Mouse (Mus musculus) limb, embryonic 11.5 days (tissue): ENCODE data around the gene Mdk. TPM values are rescaled to one million over a fixed set of nuclear protein-coding genes. Genes with fewer than 3 reads are reported as not detected.

Experiments
- ATAC-seq: fragments of 200-750 bp; cut with Nextera tagmentation; 2 replicates; pipeline ENCODE4 v1.8.0; 2017; ENCODE audit warnings: low read depth; ENCODE audit not compliant: insufficient number of reproducible peaks, low FRiP score, low TSS enrichment
- DNase-seq: peaks from one replicate; pipeline ENCODE4 v3.0.0-alpha.2; 2015; ENCODE audit warnings: low spot score
- H3K27ac ChIP-seq: fragments of 300-500 bp; sonication (generic); replicated peaks from 2 replicates; pipeline ENCODE4 v1.5.1; 2014; ENCODE audit warnings: low read depth, mild to moderate bottlenecking, low read length
- H3K27me3 ChIP-seq: fragments of 300-500 bp; sonication (generic); 2 replicates; pipeline ENCODE4 v1.6.1; 2014; ENCODE audit warnings: mild to moderate bottlenecking, low read length, mixed read lengths; ENCODE audit not compliant: control insufficient read depth, insufficient read depth
- H3K36me3 ChIP-seq: fragments of 300-500 bp; sonication (generic); 2 replicates; pipeline ENCODE4 v1.6.1; 2014; ENCODE audit warnings: mild to moderate bottlenecking, low read length, moderate library complexity, mixed read lengths; ENCODE audit not compliant: control insufficient read depth, insufficient read depth
- H3K4me1 ChIP-seq: fragments of 300-500 bp; sonication (generic); 2 replicates; pipeline ENCODE4 v1.6.1; 2014; ENCODE audit warnings: low read length, mixed read lengths; ENCODE audit not compliant: control insufficient read depth, insufficient read depth
- H3K4me2 ChIP-seq: fragments of 300-500 bp; sonication (generic); 2 replicates; pipeline ENCODE4 v1.6.1; 2014; ENCODE audit warnings: low read depth, mild to moderate bottlenecking, moderate library complexity; ENCODE audit not compliant: severe bottlenecking
- H3K4me3 ChIP-seq: fragments of 300-500 bp; sonication (generic); 2 replicates; pipeline ENCODE4 v1.5.1; 2014; ENCODE audit warnings: low read depth, low read length
- H3K9ac ChIP-seq: fragments of 300-500 bp; sonication (generic); 2 replicates; pipeline ENCODE4 v1.6.1; 2014; ENCODE audit warnings: mild to moderate bottlenecking, low read length
- H3K9me3 ChIP-seq: fragments of 300-500 bp; sonication (generic); 2 replicates; pipeline ENCODE4 v1.6.1; 2016; ENCODE audit warnings: low read length; ENCODE audit not compliant: control insufficient read depth
- WGBS: fragments of 180-500 bp; shearing (Covaris S2); extraction: QIAGEN DNeasy Blood & Tissue Kit; methylation state at CpG from one replicate; pipeline ENCODE4 v1.1.7; 2014; 5-methylcytosine and 5-hydroxymethylcytosine counted together
- polyA plus RNA-seq: library from polyadenylated mRNA; unstranded; fragments of >200 nt; fragmentation: Nextera tagmentation; extraction: Ambion mirVana; gene quantifications from 2 replicates; pipeline ENCODE4 v1.2.1, GENCODE M21; 2014

Gene Mdk
- polyA plus RNA-seq, 1 experiment from 2014 or later: 2,452 TPM

DNA sequence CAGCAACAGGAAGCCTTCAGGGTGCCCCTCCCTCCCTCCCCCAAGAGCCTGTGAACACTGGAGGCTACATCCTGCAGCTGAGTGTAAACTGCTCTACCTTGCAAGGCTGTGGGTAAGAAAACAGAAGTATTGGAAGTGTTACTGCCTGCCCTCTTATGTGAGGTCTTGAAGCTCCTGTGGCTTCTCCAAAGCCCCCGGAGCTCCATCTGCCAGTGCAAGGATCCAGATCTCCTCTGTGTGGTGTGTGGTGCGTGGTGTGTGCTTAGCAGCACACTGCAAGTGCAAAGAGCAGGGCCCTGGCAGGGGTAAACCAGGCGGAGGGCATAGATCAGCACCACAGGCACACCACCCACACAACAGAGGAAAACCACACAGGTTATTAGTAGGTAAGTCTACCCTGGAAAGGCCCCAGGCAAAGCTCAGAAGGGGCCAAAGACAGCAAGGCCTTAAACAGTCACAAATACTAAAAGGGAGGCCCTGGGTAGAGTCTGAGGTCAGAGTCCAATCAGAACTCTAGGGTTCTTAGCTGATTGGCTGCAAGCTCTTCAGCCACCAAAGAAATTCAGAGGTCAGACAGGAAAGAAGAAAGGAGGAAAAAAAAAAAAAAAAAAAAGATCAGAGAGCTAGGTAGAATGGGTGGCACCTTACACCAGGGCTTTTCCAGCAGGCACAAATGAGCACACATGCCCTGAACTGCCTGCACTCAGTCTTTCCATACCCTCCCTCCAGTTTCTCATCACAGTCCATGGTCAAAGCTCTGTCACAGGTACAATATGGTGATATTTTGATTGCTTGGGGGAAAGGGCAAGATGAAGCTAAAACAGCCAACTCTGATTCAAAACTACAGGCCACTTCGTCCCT, 30.0 kb upstream of the Mdk start:
- Histone ChIP-seq H3K4me3 (peak overlapping the region; percentile 89), H3K9me3 (no peaks in the 10 kb centered on the region), H3K4me1 (peaks cover 21% of the 10 kb centered on the region), H3K36me3 (no peaks in the 10 kb centered on the region), H3K27ac (no peak overlapping the region), H3K9ac (peak overlapping the region; percentile 39; the same call in 1 of the 2 replicates), H3K27me3 (no peaks in the 10 kb centered on the region), H3K4me2 (peak overlapping the region; percentile 90)
- ATAC-seq: no peak
- DNase-seq: no peak
- 55% methylated on average over 4 of the region's 4 CpGs for WGBS

DNA sequence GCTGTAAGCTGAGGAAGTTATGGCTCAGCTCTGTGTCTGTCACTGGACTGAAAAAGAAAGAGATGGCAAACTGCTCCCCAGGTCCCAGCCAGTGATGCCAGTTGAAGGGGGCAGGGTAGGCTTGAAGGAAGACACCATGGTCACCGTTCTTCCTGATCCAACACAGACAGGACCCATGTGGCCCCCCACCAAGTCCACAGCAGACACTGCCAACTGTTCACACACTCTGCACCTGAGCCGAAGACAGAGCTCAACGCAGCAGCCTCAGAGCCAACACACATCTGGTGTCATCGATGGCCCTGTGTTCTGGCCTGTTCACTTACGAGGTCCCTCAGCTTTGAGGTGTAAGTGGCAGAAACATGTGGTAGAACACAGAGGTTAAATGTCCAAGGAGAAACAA, 28.4 kb upstream of the Mdk start:
- Histone ChIP-seq H3K4me1 (peaks cover 17% of the 10 kb centered on the region), H3K9me3 (no peaks in the 10 kb centered on the region), H3K4me3 (no peak overlapping the region), H3K27me3 (no peaks in the 10 kb centered on the region), H3K36me3 (no peaks in the 10 kb centered on the region), H3K4me2 (no peak overlapping the region), H3K27ac (no peak overlapping the region), H3K9ac (no peak overlapping the region)
- WGBS: 92% methylated on average over 5 of the region's 5 CpGs
- ATAC-seq (no peak), DNase-seq (no peak)

DNA sequence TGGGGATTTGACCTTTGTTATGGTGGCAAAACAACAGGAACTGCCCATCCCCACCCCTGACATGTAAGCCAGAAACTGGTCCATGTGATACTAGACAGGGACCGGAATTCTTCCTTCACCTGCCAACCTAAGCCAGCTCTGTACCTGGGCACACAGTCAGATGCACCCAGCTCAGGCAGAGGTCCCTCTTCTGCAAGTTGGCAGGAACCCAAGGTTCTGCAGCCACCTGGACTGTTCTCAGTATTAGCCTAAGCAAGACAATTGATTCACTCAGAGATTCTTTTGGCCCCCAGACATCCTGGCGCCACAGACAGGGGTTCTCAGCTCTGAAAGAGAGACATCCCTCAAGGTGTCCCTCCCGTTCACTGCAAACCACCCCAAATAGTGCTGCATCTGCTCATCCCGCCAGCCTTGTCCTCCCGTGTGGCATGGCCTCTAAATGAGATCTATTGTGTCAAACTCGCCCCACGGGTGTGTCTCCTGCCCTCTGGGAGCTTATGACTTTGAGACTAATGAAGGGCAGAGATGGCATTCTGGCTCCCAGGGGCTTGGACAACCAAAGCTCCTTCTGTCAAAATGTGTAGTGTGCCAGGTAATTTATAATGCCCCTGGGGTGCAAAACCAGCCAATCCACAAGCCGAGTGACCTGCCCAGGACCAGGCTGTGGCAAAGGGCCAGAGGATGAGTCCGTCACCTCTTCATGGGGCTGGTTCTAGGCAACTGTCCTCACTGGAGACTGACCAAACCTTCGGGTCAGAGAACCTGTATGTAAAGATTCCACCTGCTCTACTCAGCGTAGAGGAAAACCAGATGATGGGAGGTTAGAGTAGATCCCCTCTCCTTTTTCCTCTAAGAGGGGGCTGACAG, 27.7 kb upstream of the Mdk start:
- Histone ChIP-seq H3K4me1 (peaks cover 14% of the 10 kb centered on the region), H3K9ac (no peak overlapping the region)

DNA sequence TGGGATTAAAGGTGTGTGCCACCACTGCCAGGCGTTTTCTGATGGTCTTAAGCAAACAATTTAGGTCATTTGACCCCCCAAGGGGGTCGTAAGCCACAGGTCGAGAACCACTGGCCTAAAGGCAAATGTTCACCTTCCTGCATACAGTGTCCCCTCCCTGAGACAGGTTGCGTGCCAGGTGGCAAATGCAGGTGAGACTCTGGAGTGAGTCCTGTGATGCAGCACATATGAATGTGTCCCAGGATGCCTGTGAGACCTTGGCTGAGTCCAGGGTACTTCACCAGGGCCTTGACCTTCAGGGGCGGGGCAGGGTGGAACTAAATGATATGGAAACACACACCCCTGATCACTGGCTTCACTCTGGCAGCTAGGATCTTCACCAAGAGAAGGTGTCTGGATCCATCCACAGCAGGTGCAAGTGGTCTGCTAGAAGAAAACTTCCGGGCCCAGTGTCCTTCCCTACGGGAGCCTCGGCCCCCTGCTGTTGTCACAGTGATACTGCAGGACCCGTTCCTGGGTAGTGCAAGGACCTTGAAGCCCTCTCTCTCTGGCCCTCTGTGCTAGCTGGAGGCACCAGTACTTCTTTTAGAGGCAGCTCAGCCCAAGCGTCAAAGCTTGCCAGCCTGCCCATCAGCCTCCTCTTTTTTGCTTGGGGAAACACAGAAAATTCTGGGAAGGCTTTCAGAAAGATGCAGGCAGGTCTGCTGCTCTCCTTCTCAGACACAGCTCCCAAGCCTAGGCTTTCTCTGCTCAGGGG, 26.8 kb upstream of the Mdk start:
- DNase-seq (peak; percentile 60), ATAC-seq (no peak)
- Histone ChIP-seq H3K4me1 (peaks cover 14% of the 10 kb centered on the region), H3K9ac (no peak overlapping the region), H3K4me3 (no peak overlapping the region), H3K27ac (no peak overlapping the region), H3K9me3 (no peaks in the 10 kb centered on the region), H3K4me2 (no peak overlapping the region), H3K27me3 (no peaks in the 10 kb centered on the region), H3K36me3 (no peaks in the 10 kb centered on the region)
- WGBS: 45% methylated on average over 10 of the region's 10 CpGs

More for the DNA sequence above, 27.7 kb upstream of the Mdk start:
- ATAC-seq: no peak
- Histone ChIP-seq H3K9me3 (no peaks in the 10 kb centered on the region), H3K36me3 (no peaks in the 10 kb centered on the region), H3K27ac (no peak overlapping the region), H3K4me3 (no peak overlapping the region), H3K27me3 (no peaks in the 10 kb centered on the region), H3K4me2 (no peak overlapping the region)
- no peak for DNase-seq
- WGBS: 83% methylated on average over 11 of the region's 11 CpGs

DNA sequence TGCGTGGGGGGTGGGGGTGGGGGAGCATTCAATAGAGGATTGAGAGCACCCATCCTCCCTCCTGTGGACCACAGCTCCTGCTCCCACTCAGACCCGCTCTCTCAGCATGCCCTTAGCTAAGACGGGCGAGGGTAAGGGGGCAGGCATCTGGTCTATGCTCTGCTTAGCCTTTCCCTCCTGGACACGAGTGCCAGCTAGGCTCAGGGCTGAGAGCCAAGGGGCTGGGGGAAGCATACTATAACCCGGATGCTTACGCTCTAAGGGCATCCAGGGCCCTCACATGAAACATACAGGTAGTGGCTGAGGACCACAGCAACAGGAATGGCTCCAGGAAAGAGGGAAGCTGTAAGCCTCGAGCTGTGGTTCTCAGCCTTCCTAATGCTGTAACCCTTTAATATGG, 26.0 kb upstream of the Mdk start:
- no peak overlapping the region for H3K9ac ChIP-seq
- H3K4me1 ChIP-seq: peaks cover 12% of the 10 kb centered on the region
- H3K4me3 ChIP-seq: no peak overlapping the region
- H3K4me2 ChIP-seq: no peak overlapping the region
- ATAC-seq (no peak), DNase-seq (no peak)
- H3K36me3 ChIP-seq: no peaks in the 10 kb centered on the region
- H3K27ac ChIP-seq: no peak overlapping the region
- 86% methylated on average over 8 of the region's 8 CpGs for WGBS
- no peaks in the 10 kb centered on the region for H3K27me3 ChIP-seq
- no peaks in the 10 kb centered on the region for H3K9me3 ChIP-seq

DNA sequence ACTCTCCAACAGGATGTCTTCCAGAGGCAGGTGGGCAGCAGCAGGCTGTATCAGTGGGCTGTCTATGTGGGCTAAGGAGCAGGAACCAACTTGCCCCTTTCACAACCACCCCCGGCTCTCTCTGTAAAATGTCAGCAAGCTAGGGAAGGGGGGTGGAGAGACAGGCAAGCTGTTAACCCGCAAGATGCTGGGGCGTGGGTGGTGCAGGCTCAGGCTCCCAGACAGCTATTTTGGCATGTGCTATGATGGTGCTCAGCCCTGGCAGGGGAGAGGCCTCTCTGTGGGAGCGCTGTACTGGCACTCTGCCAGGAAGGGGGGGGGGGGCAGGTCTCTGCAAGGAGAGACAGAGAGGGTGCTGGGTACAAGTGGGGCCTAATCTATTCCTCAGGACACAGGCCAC, 25.0 kb upstream of the Mdk start:
- no peaks in the 10 kb centered on the region for H3K36me3 ChIP-seq
- DNase-seq (no peak), ATAC-seq (no peak)
- no peak overlapping the region for H3K4me2 ChIP-seq
- H3K4me1 ChIP-seq: peaks cover 5% of the 10 kb centered on the region
- no peaks in the 10 kb centered on the region for H3K27me3 ChIP-seq
- no peak overlapping the region for H3K27ac ChIP-seq
- H3K4me3 ChIP-seq: no peak overlapping the region
- no peak overlapping the region for H3K9ac ChIP-seq
- H3K9me3 ChIP-seq: no peaks in the 10 kb centered on the region
- 57% methylated on average over 4 of the region's 4 CpGs for WGBS

DNA sequence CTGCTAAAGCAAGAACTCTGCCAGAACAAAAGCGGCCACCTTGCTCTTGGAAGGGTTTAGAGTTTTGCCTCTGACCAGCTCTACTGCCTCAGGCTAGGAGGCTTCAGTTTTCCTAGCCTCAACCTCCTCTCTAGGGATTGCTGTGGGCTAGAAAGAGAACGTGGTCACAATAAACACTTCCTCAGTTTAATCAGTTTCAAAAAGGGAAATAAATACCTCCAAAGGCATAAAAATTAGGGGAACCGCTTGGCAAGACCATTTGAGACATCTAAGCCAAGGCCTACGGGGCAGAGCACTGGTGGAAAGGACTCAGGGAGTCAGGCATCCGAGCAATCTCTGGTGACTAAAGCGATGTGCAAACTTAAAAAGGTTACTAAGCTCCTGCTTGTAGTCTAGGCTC, 23.8 kb upstream of the Mdk start:
- Histone ChIP-seq H3K27ac (no peak overlapping the region), H3K36me3 (no peaks in the 10 kb centered on the region), H3K4me3 (no peak overlapping the region), H3K9me3 (no peaks in the 10 kb centered on the region), H3K9ac (no peak overlapping the region), H3K4me1 (no peaks in the 10 kb centered on the region; the same call in 1 of the 2 replicates), H3K4me2 (no peak overlapping the region), H3K27me3 (no peaks in the 10 kb centered on the region)
- DNase-seq (no peak), ATAC-seq (no peak)
- WGBS: 82% methylated on average over 6 of the region's 6 CpGs

DNA sequence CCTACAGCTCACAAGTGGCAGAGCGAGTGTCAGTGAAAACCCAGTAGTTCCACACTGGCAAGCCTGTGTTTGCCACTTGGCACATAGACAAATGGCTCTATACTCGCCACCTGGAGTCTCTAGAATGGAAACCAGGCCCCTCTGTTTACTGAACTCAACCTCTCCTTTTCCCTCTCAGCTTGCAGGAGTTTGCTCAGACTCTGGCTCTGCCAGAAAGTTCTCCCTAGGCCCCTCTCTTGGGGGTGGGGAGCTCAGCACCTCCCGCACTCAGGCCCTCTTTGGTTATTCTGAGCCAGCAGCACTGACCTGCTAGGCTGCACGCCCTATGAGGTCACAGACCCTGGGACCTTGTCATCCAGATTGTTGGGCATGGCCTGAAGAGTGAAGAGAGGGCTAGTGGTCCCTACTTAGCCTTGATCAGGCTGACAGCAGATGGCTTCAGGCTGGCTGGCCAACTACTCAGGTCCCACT, 23.1 kb upstream of the Mdk start:
- DNase-seq (no peak), ATAC-seq (no peak)
- Histone ChIP-seq H3K4me1 (peaks cover 7% of the 10 kb centered on the region), H3K9me3 (no peaks in the 10 kb centered on the region), H3K9ac (no peak overlapping the region), H3K4me2 (no peak overlapping the region), H3K4me3 (no peak overlapping the region), H3K36me3 (no peaks in the 10 kb centered on the region), H3K27me3 (no peaks in the 10 kb centered on the region), H3K27ac (no peak overlapping the region)
- WGBS: 92% methylated on average over 4 of the region's 4 CpGs
